Mouse (Mus musculus) brain, embryonic 14.5 days (tissue): ENCODE data around the gene Gm21987.

Experiments used
- CTCF ChIP-seq: fragments of 200-500 bp; IDR thresholded peaks from 2 replicates; pipeline ENCODE4 v1.5.1; 2012; ENCODE audit warnings: inconsistent platforms, mild to moderate bottlenecking, moderate library complexity, borderline replicate concordance; ENCODE audit not compliant: insufficient read depth, insufficient read length; ENCODE audit errors: extremely low read depth
- POLR2A ChIP-seq: fragments of 200-500 bp; IDR thresholded peaks from 2 replicates; pipeline ENCODE4 v1.6.1; 2012; ENCODE audit warnings: mild to moderate bottlenecking, inconsistent platforms, borderline replicate concordance; ENCODE audit not compliant: poor library complexity, insufficient read depth, insufficient read length, severe bottlenecking; ENCODE audit errors: extremely low read depth

GRCm38 (mm10) chr16:38396155-38396554 lies 49.3 kb downstream of the Gm21987 start:
- TF ChIP-seq POLR2A (no peak), CTCF (no peak)
